Mouse (Mus musculus): ENCODE measurements around the gene Gm10053.

The Gm10053 gene

DNA sequence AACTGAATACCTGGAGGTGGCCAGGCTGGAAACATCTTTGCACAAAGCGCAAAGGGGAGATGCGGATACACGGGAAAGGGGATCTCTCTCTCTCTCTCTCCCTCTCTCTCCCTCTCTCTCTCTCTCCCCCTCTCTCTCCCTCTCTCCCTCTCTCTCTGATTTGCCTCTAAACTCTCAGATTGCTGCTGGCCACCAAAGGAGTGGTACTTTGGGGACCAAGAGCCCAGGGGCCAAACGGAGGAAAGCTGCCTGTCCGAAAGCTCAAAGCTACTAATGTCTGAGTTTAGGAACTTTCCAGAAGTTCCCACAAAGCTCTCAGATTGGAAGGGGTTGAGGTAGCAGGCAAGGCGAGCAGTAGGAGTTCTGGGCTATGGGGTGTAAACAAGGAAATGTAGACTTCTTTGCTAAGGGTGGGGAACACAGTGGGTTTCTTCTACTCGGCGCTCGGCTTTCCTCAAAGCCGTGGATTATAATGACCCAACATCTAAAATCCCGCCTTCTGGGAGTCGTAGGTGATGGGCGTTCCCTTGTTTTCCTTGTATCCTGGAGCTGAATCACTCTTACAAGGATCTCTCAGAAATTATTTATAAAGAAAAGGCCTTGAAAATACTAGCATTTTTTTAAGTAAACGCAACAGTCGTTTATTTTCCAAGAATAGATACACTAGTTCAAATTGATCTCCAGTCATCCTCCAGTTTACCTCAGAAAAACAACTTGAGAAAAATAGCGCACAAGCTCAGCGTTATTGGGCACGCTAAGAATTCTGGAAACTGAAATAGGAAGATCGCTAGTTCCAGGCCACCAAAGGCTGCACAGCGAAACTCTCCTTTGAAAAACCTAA is 22.6 kb downstream of the Gm10053 start:
- ChIA-PET CTCF (interaction anchor here in 2 of 4 experiments (0.6 kb wide), 2 partner anchors 9 to 767 kb away, joined by 3 read pairs; no protein-coding TSS in a partner anchor), POLR2A (interaction anchor here in 3 of 4 experiments (0.6 to 0.9 kb wide), 4 partner anchors 29 to 724 kb away, joined by 3 read pairs; partner anchors contain the start of gene Cbwd1 (in 1 of the 3))

DNA sequence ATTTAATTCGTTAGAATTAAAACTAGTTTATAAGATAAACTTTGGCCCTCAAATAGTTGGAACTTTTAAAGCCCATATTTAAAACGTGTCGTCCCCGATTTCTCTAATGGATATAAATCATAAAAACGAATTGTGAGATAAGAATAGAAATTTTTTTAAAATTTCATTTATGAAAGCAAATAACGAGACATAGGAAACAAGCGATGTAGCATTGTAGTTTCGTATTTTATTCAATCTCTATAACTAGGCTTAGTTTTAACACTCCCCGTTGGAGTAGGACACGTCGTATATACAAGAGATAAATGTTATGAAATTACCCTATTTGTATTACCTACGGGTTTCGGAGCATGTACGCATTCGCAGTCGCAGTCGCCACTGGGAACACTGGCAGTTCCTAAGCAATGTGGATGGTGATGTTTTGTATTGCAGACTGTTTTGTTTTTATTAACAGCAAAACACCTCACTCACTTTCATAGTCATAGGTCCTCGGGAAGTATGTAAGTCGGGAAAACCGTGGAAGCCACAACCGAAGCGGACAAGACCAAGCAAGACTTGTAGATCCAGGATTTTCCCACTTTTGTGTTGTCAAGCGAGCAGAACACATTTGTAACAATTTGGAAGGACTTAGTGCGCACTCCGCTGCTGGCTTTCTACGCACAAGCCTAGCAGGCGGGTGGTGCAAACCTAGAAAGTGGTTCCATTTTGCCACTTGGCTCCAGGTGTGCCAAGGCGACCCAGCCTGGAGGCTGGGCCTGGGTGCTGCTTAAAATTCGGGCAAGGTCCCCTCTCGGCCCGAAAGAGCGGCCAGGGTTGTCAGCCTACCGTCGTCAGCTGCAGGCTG is 23.5 kb downstream of the Gm10053 start:
- ChIA-PET POLR2A (interaction anchor here in 2 of 4 experiments (0.9 to 2.9 kb wide), 3 partner anchors 9 to 618 kb away, joined by 3 to 10 read pairs (median 5); partner anchors contain the start of gene Cbwd1 (in 1 of the 2)), CTCF (interaction anchor here in 2 of 4 experiments (0.5 to 1.8 kb wide), 2 partner anchors 13 to 208 kb away, joined by 5 to 6 read pairs; no protein-coding TSS in a partner anchor)

DNA sequence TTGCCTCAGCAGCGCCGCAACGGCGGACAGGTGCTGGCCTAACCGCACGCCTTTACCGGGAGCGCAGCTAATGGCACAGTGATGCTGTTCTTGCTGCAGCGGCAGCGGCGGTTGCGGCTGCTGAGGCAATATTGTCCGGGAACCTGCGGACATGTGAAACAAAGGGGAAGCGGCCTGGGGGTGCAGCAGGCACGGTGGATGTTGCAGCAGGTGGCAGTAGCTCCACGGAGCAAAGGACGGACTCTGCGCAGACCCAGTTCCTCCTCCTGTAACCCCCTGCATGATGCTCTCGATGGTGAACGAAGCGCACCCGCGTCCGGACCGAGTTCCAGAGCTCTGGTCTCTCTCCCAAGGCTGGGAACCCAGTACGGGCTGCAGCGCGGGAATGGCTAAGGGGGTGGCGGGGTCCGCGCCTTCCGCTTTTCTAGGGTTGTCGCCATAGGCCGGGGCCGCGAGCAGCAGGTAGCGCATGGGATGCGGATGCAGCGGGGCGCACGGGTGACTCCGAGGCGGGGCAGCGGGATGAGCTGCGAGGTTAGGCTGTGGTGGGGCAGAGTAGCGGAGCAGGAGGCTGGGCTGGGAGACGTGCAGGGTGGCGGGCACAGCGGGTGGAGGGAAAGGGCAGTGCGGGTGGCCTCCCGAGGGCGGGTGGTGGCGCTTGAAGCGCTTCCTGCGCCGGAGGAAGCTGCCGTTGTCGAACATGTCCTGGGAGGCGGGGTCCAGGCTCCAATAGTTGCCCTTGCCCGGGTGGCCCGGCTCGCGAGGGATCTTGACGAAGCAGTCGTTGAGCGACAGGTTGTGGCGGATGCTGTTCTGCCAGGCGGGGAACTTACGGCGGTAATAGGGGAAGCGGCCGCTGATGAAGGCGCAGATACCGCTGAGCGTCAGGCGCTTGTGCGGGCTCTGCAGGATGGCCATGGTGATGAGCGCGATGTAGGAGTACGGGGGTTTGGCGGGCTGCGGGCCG is 24.4 kb downstream of the Gm10053 start:
- CTCF ChIA-PET, result interaction anchor here in 2 of 4 experiments (0.5 to 1.8 kb wide), 2 partner anchors 14 to 208 kb away, joined by 5 to 6 read pairs; no protein-coding TSS in a partner anchor

GRCm38 (mm10) chr19:24900581-24901220 is 25.2 kb downstream of the Gm10053 start, which contains the start of gene Foxd4:
Gene Foxd4, minus strand, starts transcription at chr19:24901197.
- ChIA-PET POLR2A (interaction anchor here in 3 of 4 experiments (0.6 to 2.9 kb wide), 4 partner anchors 10 to 1025 kb away, joined by 3 to 10 read pairs (median 4); partner anchors contain the start of gene Cbwd1 (in 1 of the 3)), CTCF (interaction anchor here in 1 of 4 experiments (1.8 kb wide), 1 partner anchor 15 kb away, joined by 5 read pairs; no protein-coding TSS in a partner anchor)

More for the DNA sequence above, 24.4 kb downstream of the Gm10053 start:
- POLR2A ChIA-PET, result interaction anchor here in 3 of 4 experiments (0.6 to 2.9 kb wide), 5 partner anchors 10 to 1024 kb away, joined by 3 to 10 read pairs (median 4); partner anchors contain the start of gene Cbwd1 (in 1 of the 3)

DNA sequence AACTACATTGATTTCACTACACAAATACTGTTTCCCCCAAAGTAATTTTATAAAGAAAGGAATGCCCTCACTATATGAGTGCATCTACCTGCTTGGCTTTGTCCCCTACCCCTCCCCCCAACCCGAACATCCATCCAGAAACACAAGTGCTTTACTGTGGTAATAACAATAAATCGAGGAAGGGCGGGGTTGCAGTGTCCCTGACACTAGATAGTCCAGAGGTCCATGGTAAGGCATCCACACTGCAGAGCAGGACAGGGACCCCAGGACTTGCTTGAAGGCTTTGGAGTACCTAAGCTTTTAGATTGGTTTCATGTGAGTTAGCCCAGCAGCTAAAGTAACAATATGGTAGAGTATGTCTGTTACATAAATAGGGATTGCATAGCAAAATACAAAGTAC is 26.2 kb downstream of the Gm10053 start:
- CTCF ChIA-PET, result interaction anchor here in 1 of 4 experiments (0.6 kb wide), 1 partner anchor 16 kb away, joined by 3 read pairs; no protein-coding TSS in a partner anchor

GRCm38 (mm10) chr19:24902256-24902655 is 26.8 kb downstream of the Gm10053 start:
- ChIA-PET POLR2A (interaction anchor here in 1 of 4 experiments (1.1 kb wide), 1 partner anchor 59 kb away, joined by 4 read pairs; the partner anchor contains the start of gene Cbwd1), CTCF (interaction anchor here in 1 of 4 experiments (0.6 to 1.4 kb wide), 2 partner anchors 17 kb away, joined by 3 to 4 read pairs; no protein-coding TSS in a partner anchor)

More for the DNA sequence above, 26.2 kb downstream of the Gm10053 start:
- POLR2A ChIA-PET, result interaction anchor here in 1 of 4 experiments (2.9 kb wide), 1 partner anchor 12 kb away, joined by 10 read pairs; no protein-coding TSS in a partner anchor

DNA sequence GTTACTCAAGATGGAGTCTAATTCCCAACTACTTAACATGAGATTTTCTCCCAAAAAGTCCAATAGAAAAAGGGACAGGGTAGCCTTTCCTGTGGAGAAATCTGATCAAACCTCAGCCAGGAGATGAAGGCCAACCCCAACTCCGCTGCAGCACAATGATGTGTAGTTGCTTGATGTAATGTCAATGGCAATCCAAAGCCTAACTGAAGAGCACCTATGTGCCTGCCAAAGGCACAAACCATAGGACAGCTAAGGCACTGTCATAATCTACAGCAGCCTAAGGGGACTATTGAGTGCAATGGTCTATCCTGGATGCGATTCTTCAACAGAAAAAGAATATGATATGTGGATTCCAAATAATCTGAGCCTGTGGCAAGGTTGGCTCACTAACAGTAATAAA is 27.3 kb downstream of the Gm10053 start:
- ChIA-PET CTCF (interaction anchor here in 1 of 4 experiments (1.4 kb wide), 1 partner anchor 17 kb away, joined by 4 read pairs; no protein-coding TSS in a partner anchor), POLR2A (interaction anchor here in 2 of 4 experiments (1.1 to 1.5 kb wide), 2 partner anchors 59 kb away, joined by 3 to 4 read pairs; partner anchors contain the start of gene Cbwd1 (in 2 of the 2))

DNA sequence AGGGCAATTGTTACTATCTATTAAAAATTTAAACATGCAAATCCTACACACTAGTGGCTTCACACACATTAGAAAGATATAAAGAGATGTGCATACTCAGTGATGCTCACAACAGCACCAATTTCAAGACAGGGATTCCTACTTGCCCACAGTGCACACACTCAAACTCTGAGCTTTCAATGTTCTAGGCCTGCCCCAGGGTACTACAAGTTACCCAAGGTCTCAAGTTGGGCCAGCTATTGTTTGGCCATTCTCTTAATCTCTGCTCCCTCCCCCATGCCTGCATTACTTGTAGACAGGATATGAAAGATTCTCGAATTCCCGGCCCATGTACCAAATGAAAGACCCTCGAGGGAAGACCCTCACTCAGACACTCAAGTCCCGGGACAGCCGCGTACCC is 32.2 kb downstream of the Gm10053 start:
- ChIA-PET CTCF (no interaction called here), POLR2A (no interaction called here)

DNA sequence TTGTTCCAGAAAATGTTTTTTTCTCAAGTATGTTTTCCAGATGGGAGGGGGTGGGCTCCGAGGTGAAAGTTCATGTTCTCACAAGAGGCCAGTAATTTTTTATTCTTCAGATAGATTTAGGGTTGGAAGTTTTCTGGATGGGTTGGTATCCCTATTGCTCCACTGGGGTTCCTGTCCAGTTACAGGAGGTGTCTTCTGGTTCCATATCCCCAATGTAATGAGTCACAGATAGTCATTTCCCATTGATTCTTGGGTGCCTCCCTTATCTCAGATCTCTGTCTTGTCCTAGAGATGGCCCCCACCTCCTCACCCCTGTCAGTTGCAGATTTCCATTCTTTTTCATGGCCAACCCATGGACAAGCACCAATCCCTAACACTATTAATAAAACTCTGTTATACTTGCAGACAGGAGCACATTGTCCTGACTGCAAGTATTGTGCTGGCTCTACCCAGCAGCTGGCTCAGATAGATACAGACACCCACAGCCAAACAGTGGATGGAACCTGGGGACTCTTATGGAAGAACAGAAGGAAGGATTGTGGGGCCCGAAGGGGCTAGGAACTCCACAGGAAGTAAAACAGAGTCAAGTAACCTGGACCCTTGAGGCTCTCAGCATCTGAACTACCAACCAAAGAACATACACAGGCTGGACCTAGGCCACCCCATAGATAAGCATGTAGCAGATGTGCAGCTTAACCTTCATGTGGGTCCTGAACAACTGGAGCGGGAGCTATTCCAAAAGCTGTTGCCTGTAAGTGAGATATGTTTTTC is 33.1 kb downstream of the Gm10053 start:
- CTCF ChIA-PET, result no interaction called here
- POLR2A ChIA-PET, result no interaction called here

DNA sequence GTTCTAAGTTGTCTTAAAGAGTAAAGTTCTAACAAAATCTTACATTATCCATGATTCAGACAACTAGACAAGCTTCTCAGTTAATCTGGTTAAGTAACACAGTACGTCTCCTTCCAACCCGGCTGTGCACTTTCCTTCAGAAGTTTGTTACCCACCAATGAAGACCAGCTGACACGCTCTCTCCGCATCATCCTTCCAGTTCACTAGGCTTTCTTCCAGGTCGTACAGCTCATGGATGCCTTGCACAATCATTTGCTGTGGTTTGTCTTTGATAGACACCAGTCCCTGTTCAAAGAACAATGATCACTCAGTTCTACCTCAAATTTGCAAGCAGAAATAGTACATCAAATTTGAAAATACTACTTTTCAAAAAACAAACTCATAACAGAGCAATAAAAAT is 45.4 kb downstream of the Gm10053 start:
- ChIA-PET CTCF (interaction anchor here in 1 of 4 experiments (0.7 kb wide), 1 partner anchor 1133 kb away, joined by 4 read pairs; no protein-coding TSS in a partner anchor), POLR2A (no interaction called here)
